Mouse (Mus musculus) cerebellum, adult 2 months (tissue): ENCODE results near the gene Abtb1. TPM values are rescaled to one million over a fixed set of nuclear protein-coding genes. Genes with fewer than 3 reads are reported as not detected.
A peak's percentile ranks its signal among the peaks of the same experiment; 100 is the strongest.

Experiments
- DNase-seq, 2 experiments: peaks; one replicate each; pipeline ENCODE4 v3.0.0; 2021
- H3K27ac ChIP-seq: fragments of 200-500 bp; 2 replicates; pipeline ENCODE4 v1.5.1; 2012; ENCODE audit warnings: low read length, control low read depth, inconsistent platforms; ENCODE audit not compliant: insufficient read depth
- H3K27me3 ChIP-seq: fragments of 200-500 bp; 2 replicates; pipeline ENCODE4 v1.6.1; 2012; ENCODE audit warnings: inconsistent platforms, mild to moderate bottlenecking, low read length, moderate library complexity; ENCODE audit not compliant: control insufficient read depth, insufficient read depth
- H3K4me1 ChIP-seq: fragments of 200-500 bp; 2 replicates; pipeline ENCODE4 v1.6.1; 2011; ENCODE audit warnings: low read length; ENCODE audit not compliant: control insufficient read depth, insufficient read depth
- H3K4me3 ChIP-seq: fragments of 200-500 bp; replicated peaks from 2 replicates; pipeline ENCODE3; 2011; ENCODE audit warnings: mild to moderate bottlenecking, low read depth, low read length, control low read depth; ENCODE audit not compliant: insufficient read depth
- CTCF ChIP-seq: fragments of 200-500 bp; IDR thresholded peaks from 2 replicates; pipeline ENCODE4 v1.5.1; 2011; ENCODE audit warnings: low read depth, mild to moderate bottlenecking, control low read depth, low read length, moderate library complexity, borderline replicate concordance; ENCODE audit not compliant: insufficient read depth
- POLR2A ChIP-seq: fragments of 200-500 bp; IDR thresholded peaks from 2 replicates; pipeline ENCODE4 v1.6.1; 2011; ENCODE audit warnings: low read length, control low read depth, borderline replicate concordance; ENCODE audit not compliant: insufficient read depth
- WGBS: fragments of 180-500 bp; shearing (Covaris S2); methylation state at CpG from one replicate; pipeline ENCODE4 v1.1.7; 2018; 5-methylcytosine and 5-hydroxymethylcytosine counted together
- polyA plus RNA-seq: library from polyadenylated mRNA; depleted of rRNA; stranded (reverse); fragments of >200 nt; gene quantifications from 2 replicates; pipeline ENCODE4 v1.2.3, GENCODE M21; 2012

Abtb1 gene
- polyA plus RNA-seq, 1 experiment = 116 TPM

GRCm38 (mm10) chr6:88833340-88834140 lies 8.2 kb downstream of the Abtb1 start:
- no peak for TF ChIP-seq CTCF
- no peak for TF ChIP-seq POLR2A
- peaks cover 46% of the 10 kb centered on the region for H3K4me1 ChIP-seq

GRCm38 (mm10) chr6:88832663-88833062 lies 9.1 kb downstream of the Abtb1 start:
- Histone ChIP-seq H3K27me3 (no peaks in the 10 kb centered on the region), H3K27ac (no peak overlapping the region), H3K4me1 (peaks cover 48% of the 10 kb centered on the region), H3K4me3 (no peak overlapping the region)
- no peak for DNase-seq
- no peak for TF ChIP-seq CTCF
- no peak for TF ChIP-seq POLR2A
- WGBS = 73% methylated on average over 5 of the region's 5 CpGs

More at GRCm38 (mm10) chr6:88833340-88834140, 8.2 kb downstream of the Abtb1 start:
- no peak overlapping the region for H3K4me3 ChIP-seq
- H3K27ac ChIP-seq = no peak overlapping the region
- no peaks in the 10 kb centered on the region for H3K27me3 ChIP-seq
- no peak for DNase-seq
- 64% methylated on average over 5 of the region's 5 CpGs for WGBS

- Histone ChIP-seq H3K27me3 (no peaks in the 10 kb centered on the region), H3K27ac (no peak overlapping the region), H3K4me1 (peaks cover 57% of the 10 kb centered on the region), H3K4me3 (no peak overlapping the region)
- 26% methylated on average over 8 of the region's 8 CpGs for WGBS
- no peak for TF ChIP-seq POLR2A
- TF ChIP-seq CTCF = peak; percentile 93
- peak; percentile 78 to 79 for DNase-seq
Observed at GRCm38 (mm10) chr6:88831456-88831855, 10.3 kb downstream of the Abtb1 start.

- Histone ChIP-seq H3K27ac (no peak overlapping the region), H3K4me3 (no peak overlapping the region), H3K4me1 (peaks cover 53% of the 10 kb centered on the region), H3K27me3 (no peaks in the 10 kb centered on the region)
- TF ChIP-seq CTCF (no peak), POLR2A (no peak)
- WGBS = 84% methylated on average over 6 of the region's 6 CpGs
- DNase-seq = no peak
Observed at GRCm38 (mm10) chr6:88830112-88830702, 11.6 kb downstream of the Abtb1 start.

GRCm38 (mm10) chr6:88829579-88829978 lies 12.2 kb downstream of the Abtb1 start:
- no peak overlapping the region for H3K4me3 ChIP-seq

GRCm38 (mm10) chr6:88828206-88829009 lies 13.4 kb downstream of the Abtb1 start:
- Histone ChIP-seq H3K4me1 (peaks cover 50% of the 10 kb centered on the region), H3K4me3 (no peak overlapping the region), H3K27ac (no peak overlapping the region), H3K27me3 (no peaks in the 10 kb centered on the region)
- 74% methylated on average over 15 of the region's 15 CpGs for WGBS
- TF ChIP-seq CTCF (no peak), POLR2A (no peak)
- no peak for DNase-seq

More at GRCm38 (mm10) chr6:88829579-88829978, 12.2 kb downstream of the Abtb1 start:
- TF ChIP-seq CTCF = no peak
- TF ChIP-seq POLR2A = no peak
- Histone ChIP-seq H3K27me3 (no peaks in the 10 kb centered on the region), H3K27ac (no peak overlapping the region), H3K4me1 (peaks cover 53% of the 10 kb centered on the region)
- WGBS = 94% methylated on average over 4 of the region's 4 CpGs
- no peak for DNase-seq

- 21% methylated on average over 13 of the region's 13 CpGs for WGBS
Observed at GRCm38 (mm10) chr6:88827395-88828205, 14.2 kb downstream of the Abtb1 start.

More at GRCm38 (mm10) chr6:88827395-88828205, 14.2 kb downstream of the Abtb1 start:
- peak overlapping the region; percentile 75 for H3K27ac ChIP-seq
- peaks cover 57% of the 10 kb centered on the region for H3K4me1 ChIP-seq
- no peak overlapping the region for H3K4me3 ChIP-seq
- peak in 1 of 2 experiments; percentile 62 for DNase-seq
- TF ChIP-seq POLR2A = no peak
- peak; percentile 19; the same call in 1 of the 2 replicates for TF ChIP-seq CTCF
- H3K27me3 ChIP-seq = no peaks in the 10 kb centered on the region
